Mouse (Mus musculus) cerebellum, adult 9-11 months (tissue): ENCODE results near the gene Rtn4rl1.

Source experiments
- DNase-seq: peaks from one replicate; pipeline ENCODE4 v3.0.0; 2022

Rtn4rl1 gene

DNA sequence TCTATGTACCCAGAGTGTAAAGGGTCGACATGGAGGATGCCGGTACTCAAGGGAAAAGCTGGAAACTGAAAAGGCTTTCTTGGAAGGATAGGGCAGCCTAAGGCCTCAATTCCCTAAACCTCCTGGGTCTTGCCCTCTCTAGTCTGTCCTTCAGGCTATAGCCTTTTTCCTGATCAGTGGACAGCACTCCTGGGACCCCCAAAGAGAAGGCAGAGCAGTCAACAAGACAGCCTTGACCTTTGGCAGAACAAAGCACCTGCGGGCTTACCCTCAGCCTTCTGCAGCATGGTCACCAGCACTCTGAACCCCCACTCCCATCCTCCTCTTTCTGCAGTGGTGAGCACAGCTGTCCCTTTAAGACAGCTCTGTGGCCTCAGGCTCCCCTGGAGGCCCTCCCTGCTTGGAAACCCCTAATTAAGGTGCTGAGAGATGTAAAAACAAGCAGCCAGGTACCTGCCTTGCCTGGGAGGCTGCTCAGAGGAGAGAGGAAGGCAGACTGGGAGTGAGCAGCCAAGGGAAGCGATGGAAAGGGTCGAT, 2.6 kb upstream of the Rtn4rl1 start, which contains the start of gene Dph1:
TSS of gene Dph1 (minus strand) at position 337 of the 537 bp plus-strand sequence.
- peak; percentile 59 for DNase-seq

DNA sequence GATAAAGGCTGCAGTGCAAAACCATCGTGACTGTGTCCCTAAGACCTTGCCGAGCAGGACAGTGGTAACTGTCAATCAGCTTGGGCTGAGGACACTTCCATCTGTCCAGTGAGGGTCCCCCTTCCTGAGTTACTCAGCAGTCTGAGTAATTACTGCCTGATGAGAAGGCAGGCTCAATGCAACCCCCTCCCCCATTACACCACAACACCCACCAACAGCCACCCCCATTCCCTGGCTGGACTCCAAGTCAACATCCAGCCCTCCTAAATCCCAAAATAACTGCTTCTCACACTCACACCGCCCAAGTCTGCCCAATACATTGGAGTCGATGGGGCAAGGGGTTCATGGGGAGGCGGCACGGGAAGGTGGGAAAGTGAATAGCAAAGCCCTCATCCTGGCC, 1.7 kb upstream of the Rtn4rl1 start:
- peak; percentile 73 for DNase-seq

DNA sequence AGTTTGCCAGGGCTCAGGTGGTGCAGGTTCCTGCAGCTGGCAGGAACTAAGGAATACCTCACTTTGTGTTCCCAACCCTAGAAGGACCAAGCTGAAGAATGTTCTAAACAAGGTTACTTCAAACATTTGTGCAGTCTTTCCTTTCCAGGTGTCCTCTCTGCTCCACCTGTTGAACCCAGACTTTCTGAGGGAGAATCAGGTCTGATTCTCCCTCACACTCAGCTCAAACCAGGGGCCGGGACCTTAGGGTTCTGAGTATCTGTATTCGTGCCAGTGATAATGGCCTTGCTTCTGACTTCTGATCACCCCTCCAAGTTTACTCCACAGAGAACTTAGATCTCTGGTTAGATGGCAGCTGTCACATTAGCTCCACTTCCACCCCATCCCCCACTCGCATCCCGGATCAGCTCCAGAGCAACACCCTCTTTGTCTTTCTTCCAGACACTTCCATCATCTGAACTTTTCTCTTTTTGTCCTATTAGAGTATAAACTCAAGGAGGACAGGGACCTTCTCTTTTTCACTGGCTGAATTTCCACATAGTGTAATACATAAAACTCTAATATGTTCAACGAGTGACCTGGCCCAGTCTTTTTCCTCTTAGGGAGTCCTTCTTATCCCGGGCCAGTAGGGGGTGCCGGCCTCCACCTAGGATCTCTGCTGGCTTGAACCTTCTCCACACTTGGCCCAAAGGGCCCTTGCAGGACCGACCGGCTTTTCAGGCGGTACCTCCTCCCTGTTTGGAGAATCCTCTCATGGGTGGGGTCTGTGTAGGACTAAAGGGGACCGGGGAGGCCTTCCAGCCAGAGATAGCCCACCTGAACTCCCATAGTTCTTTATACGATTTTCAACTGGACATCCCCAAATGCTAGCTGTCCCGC, 1.0 kb upstream of the Rtn4rl1 start:
- peak; percentile 91 for DNase-seq

DNA sequence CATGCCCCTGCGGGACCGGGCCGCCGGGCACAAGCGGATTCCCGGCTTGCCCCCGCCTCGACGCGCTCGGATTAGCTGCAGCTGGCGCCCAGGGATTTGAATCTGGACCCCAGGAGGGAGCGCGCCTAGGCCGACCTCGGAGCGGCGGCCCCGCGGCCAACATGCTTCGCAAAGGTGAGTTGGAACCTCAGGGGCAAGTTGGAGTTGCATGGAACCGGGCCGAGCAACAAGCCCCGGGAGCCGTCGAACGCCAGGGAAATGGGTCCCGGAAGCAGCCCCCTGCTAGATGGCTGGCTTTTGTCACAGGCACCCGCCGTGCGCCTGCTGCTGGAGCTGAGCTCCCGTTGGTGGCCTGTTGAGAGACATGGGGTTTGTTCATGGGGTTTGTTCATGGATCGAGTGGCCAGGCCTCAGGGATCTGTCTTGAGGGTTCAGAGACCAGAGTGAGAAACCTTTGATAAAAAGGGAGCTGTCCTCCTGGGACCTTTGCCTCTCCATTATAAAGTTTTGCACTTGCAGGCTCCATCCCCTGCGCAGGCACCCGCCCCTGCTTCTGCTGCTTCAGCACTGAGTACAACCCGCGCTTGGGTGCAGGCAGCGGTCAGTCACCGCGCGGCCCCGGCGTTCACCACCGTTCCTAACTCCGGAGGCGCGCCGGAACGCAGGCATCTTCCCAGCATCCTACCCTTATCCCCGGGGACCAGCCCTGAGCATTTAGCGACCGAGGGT, 702 bp downstream of the Rtn4rl1 start:
- DNase-seq = peak; percentile 72

DNA sequence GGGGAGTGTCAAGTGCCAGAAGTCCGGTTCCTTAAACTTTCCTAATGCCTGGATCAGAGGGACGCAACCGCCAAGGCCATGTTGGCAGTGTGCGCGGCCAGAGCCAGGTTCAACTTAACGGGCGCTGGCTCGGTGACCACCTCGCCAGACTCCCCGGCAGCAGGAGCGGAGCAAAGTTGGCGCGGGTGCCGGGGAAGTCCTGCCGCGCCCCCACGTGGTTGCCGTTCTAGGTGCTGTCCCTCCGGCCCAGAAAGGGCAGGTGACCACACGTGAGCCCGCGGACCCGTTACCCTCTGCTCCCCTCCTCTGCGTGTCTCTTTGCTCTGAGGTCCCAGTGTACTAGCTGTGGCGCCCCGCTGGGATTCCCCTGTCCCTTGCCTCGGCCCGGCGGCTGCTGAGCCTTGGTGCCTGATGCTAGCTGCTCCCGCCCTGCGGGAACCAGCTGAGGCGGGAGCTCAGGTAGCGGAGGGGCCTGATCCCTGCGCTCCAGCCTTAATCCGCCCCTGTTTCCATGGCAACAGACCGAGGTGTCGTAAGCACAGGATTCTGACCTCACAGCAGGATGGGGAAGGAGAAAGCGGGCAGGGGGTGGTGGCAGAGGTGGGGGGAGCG, 1.4 kb downstream of the Rtn4rl1 start:
- peak; percentile 87 for DNase-seq

DNA sequence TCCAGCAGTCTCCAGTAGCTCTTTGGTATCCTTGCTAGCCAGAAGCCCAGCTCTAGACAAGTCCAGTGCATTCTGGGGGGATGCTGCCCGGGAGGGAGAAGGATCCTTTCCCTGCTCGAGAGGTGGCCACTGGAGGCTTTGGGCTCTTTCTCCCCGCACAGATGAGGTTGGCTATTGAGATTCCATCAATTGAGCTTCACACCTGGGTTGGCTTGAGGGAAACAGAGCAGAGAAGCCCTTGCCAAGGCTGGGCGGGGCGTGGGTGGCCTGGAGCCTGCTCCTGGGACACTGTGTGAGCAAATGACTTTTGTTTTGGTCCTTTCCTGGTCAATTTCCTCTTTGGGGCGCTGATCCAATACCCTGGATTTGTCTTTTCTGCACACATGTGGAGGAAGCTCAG, 2.5 kb downstream of the Rtn4rl1 start:
- peak; percentile 70 for DNase-seq

DNA sequence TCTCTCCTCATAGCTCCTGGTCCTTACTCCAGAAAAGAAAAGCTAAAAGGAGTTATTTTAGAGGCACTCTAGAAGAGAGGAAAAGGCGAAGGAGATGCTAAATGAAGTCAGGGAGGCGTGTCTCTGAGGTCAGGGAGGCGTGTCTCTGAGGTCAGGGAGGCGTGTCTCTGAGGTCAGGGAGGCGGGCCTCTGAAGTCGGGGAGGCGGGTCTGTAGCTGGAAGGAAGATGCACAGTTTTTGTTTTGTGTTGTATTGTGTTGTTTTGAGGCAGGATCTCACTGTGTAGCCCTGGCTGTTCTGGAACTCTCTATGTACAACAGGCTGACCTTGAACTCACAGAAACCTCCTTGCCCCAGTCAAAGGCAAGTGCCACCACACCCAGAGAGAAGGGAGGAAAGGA, 4.4 kb downstream of the Rtn4rl1 start:
- peak; percentile 47 for DNase-seq

DNA sequence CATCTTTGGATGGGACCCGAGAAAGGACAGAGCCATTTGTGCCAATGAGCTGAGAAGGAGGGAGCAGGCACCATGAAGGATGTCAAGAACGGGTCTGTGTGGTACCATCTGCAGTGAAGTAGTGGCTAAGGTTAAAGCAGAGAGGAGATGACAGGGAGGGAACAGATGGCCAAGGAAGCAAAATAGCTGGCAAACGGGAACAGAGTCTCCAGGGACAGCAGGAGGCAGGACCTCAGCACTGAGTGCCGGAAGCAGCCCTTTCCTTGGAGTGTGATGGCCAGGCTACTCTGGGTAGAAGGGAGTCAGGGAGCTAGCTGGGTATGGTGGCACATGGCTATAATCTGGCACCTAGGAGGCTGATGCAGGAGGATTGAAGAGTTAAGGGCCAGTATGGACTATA, 5.2 kb downstream of the Rtn4rl1 start:
- DNase-seq = peak; percentile 89

DNA sequence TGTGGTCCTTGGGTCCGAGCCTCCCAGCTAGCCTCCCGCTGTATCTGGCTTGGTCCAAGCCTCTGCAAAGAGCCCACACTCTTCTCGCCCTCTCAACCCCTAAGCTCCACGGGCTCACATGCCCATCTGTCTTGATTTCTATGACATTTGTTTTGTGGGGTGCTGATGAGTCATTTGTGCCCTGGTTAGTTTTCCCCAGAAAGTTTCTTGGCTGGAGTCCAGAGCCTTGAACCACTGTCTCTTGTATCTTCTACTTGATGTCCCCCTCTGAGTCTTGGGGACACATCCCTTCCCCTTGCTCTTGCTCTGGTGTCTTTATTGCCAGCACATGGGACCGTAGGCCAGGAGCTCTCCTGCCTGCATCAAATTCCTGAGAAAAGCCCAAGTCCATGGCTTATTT, 6.4 kb downstream of the Rtn4rl1 start:
- peak; percentile 55 for DNase-seq

DNA sequence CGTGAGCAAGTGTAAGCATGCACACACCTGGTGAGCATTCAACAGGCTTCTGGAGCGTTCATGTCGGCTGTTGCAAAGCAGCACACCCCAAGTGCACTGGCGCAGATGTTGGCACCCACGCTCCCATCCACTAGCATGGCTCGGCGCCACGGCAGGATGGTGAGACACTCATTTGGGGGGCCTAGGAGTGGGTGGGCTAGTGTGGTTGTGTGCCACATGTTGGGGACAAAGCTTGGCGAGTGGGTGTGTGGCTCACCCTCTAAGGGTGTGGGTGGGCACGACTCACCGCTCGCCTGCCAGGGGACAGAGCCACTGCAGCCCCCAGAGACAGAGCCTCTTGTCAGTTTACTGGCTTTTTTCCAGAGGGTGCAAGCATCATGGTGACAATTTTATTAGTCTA, 7.4 kb downstream of the Rtn4rl1 start:
- DNase-seq = peak; percentile 73

DNA sequence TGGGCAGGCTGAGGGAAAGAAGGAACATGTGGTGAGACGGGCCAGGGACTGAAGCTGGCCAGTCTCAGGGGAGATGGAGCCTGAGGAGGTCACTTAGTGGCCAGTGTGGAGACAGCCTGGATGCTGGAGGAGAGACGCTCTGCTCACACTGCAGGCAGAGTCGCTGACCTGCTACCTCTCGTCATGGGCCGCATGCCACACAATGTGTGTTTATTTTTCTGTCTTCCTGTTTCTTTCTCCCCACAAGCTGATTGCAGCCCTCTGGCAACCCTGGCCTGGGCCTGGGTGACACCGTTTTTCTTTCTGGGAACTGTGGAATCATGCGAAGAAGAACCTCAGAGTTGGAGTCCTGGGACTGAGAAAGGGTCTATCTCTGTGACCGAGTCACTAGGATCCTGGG, 8.1 kb downstream of the Rtn4rl1 start:
- peak; percentile 52 for DNase-seq

DNA sequence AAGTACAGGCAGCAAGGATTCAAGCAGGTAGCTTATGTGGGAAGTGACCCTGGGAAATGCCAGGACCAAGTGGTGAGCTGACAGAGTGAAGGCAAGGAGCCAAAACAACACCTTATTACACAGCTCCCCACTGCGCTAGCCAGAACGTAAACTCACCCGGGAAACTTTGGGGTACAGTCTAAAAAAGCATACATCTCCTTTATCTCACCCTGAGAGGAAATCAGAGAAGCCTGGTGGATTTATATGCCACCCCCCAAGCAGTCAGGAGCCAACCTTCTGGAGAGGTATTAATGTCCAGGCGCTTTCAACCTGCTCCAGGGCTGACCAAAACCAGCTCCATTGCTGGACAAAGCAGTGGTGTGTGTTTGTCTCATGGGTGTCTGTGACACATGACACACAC, 10.3 kb downstream of the Rtn4rl1 start:
- DNase-seq = peak; percentile 70

DNA sequence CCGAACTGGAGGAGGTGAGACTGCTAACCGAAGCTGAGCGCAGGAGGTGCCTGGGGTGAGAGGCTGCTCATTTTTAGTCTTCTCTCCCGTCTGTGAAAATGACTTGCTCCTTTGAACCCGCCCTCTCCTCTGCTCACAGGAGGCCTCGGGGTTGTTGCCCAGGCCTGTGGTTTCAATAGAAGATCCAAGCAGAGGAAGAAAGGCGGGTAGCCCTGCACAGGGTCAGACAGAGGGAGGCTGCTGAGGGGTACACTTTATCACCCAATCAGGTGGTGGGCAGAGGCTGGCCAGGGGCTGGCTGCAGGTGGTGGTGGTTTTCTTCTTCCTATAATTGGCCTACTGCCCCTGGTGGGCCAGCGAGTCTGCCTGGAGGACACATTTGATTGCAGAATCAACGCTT, 10.9 kb downstream of the Rtn4rl1 start:
- DNase-seq = no peak

DNA sequence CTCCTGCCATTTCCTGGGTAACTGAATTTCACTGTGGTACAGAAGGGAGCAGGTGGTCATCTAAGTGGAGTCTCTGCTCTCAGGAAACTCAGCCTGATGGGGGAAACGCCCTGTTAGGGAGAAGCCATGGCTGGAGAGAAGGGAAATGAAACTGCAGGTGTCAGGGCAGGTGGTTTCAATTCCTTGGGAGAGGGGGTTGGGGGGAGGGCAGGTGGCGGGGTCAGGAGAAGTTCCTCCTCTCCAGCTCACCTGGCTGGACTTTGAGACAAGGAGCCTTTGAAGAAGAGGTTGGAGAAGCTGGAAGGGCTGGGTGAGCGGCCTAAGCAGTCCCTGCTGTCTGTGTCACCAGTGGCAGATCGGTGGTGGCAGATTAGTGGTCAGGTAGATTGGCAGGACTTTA, 12.8 kb downstream of the Rtn4rl1 start:
- DNase-seq = peak; percentile 44

DNA sequence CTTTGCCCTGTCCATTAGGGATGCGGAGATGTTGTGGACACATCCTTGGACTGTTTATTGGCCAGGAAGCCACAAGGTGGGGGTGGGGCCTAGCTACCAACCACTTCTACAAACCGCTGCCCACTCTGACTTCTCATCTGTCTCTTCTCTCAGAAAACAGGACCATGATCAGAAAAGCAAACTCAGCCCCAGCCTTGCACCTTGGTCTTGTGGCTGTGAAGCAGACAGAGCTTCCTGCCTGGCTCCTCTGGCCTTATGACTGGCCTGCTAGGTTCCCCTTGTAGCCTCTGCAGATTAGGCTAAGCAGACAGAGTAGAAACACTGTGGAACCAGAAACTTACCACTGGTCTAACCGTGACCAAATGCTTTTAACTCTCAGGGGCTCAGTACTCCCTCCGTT, 15.8 kb downstream of the Rtn4rl1 start:
- peak; percentile 31 for DNase-seq

DNA sequence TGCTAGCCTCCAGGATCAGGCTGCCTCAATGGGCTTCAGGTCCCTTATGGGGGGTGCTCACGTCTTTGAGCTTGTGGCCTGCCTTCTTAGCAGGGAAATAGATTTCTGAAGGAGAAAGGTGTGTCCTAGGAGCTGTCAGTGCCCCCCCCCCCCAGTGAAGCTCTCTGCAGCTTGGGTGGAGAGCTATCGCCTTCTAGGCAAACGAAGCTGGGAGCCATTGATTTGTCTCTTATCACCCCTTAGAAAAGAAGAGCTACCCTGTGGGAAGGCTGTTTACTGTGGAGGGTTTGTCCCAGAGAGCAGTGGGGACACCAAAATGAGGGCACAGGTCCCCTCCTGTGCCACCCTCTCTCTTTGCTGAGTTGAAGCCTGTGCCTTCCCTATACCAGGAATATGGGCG, 16.5 kb downstream of the Rtn4rl1 start:
- no peak for DNase-seq

DNA sequence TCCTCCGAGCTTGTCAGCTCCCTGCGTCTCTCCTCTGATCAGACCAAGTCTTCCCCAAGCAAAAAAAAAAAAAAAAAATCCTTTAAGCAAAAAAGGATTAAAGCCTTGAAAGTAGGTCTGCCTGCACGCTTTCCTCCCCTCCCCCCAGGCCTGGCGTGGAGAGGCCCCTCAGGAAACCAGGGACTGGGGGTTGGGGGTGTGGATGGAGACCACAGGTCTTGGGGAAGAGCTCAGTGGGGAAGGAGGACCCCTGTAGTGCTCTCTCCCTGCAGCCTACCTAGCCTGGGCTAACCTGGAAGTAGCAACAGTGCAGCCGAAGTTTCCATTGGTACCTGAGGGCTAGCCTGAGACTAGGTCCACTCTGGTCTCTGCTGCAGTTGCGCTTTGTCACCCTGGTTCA, 17.2 kb downstream of the Rtn4rl1 start:
- peak; percentile 58 for DNase-seq

DNA sequence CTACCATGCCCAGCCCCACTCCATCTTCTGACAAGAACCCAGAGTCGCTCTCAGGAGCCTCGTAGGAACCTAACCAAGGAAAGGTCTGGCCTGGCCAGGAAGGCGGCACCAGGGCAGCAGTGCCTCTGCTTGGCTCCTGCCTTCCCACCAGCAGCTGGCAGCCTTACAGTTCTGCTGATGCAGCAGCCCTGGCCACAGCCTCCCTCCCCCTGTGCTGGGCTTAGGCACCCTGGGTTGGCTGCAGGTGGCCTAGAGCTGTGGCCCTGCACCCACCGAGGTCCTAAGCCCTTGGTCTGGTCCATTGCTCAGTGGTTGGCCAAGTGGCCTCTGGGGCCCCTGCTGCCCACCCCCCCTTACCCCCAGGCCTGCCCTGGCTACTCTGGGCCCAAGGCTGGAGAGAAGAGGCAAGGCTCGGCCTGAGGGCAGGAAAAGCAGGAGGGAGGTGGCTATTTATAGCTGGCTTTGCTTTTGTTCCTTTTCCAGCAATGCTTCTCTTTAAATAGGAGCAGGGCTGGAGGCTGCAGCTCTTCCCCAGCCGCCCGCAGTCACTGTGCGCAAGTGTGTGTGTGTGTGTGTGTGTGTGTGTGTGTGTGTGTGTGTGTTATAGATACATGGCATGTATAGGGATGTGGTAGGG, 18.6 kb downstream of the Rtn4rl1 start:
- DNase-seq = peak; percentile 78

DNA sequence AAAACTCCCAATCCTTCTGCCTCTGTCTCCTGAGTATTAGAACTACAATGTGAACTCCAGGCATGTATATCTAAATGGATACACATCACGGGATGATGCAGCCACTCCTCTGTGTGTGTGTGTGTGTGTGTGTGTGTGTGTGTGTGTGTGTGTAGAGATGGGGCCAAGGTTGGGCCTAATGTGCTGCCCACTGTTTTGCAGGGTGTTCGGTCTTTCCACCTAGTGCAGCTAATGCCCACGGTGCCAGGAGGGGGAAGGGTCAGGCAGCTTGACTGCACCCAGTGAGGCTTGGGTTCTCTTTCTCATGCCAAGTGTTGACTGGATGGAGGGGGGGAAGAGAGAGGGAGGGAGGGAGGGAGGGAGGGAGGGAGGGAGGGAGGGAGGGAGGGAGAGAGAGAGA, 19.3 kb downstream of the Rtn4rl1 start:
- peak; percentile 74 for DNase-seq

DNA sequence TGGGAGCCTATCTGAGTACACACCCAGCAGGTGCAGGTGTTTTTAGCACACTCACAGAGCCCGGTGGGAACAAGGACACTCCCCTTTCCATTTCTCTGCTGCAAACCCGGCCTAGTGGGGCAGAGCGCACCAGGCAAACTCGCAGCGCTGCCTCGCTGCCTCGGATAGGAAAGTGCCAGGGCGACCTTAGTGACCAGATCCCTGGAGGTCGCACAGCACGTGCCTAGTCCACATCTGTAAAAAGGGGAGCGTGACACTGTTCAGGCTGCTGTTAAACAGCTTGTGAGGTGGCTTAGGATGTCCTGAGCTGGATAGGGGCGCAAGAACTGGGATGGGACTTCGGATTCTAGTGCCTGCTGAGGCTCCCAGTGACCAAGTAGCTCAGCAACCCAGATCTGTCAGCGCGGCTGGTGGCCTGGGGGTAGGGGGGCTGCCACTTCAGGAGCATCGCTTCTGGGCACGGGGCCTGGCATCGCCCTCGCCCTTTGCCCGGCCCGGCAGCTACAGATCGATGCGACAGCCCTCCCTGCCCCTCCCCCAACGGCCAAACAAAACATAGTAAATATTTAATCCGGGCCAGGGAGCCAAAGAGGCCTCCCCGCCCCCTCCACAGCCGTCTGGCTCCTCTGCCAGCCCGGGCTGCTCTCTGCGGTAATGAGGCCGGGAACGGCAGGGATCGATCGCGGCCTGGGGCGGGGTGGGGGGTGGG, 19.9 kb downstream of the Rtn4rl1 start:
- peak; percentile 79 for DNase-seq

DNA sequence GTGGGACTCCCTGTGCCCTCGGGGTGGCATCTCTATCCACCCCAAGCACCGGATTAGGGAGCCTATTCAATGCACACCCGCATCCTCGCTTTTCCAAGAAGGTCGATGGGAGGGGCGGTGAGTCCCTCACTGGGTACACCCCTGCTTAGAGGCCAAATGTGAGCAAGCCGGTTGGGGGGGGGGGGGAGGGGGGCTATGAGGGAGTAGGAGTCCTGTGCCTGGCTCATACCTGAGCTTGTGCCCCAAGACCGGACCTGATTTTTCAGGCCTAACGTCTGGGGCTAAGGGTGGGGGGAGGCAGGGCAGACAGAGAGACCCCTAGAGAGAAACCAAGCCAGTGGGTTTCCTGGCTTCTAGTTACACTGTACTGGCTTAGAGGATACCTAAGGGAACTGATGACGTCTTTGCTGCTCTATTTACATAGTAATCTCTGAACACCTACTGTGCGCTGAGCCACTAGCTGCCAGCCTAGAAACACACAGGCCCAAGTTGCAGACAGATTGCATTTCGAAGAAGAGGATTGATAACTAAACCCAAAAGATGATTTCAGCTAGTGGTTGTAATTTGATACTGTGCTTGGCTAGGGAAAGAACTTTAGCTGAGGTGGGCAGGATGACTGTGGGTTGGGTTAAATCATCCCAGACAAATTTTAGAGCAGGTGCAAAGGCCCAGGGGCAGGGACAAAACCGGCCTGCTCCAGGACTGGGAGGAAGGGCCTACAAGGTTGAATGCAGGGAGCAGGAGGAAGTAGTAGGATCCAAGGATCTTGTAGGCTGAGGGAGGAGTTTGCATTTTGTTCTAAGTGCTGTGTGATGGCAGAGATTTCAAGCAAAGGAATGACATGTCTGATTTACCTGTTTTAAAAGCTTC, 20.7 kb downstream of the Rtn4rl1 start:
- no peak for DNase-seq
